ENCODE assay signal across 21 mouse cellular contexts in genomic region chr3:95071606-95072005, GRCm38 (mm10). TPM values are rescaled to one million over a fixed set of nuclear protein-coding genes. Genes with fewer than 3 reads are reported as not detected.
A peak's percentile ranks its signal among the peaks of the same experiment; 100 is the strongest.
DNase-seq lines count a peak whose midpoint lies in the region; ATAC-seq and TF ChIP-seq lines count a peak whose summit lies in the region.
"Had no signal": no experiment of that assay in that cellular context is flagged by ENCODE, and none has a peak within 500 bp of the region (broad histone marks: within the 10 kb centered on the region; RNA-seq: fewer than 3 reads in every experiment).

No protein-coding gene starts in this region.

- no peaks in the 10 kb centered on the region for H3K27me3 ChIP-seq in heart, embryonic 12.5 days (replicated peaks)
- no peaks in the 10 kb centered on the region for H3K27me3 ChIP-seq in liver, postnatal 0 days (ENCODE audit: insufficient read depth, low read length)
- H3K27me3 ChIP-seq in liver, embryonic 11.5 days (replicated peaks; ENCODE audit: control insufficient read depth, insufficient read depth, low read length), result no peaks in the 10 kb centered on the region
- no peaks in the 10 kb centered on the region for H3K27me3 ChIP-seq in stomach, postnatal 0 days (ENCODE audit: control insufficient read depth, insufficient read depth, low read length)
- H3K27me3 ChIP-seq: forebrain, embryonic 15.5 days; hindbrain, embryonic 12.5 days; kidney, embryonic 15.5 days; limb, embryonic 12.5 days; liver, embryonic 13.5 days; midbrain, embryonic 12.5 days; neural tube, embryonic 12.5 days had no signal

- peak; percentile 37 for DNase-seq in heart, adult 11 months
- DNase-seq in liver, postnatal 0 days, result no peak
- DNase-seq in liver, embryonic 11.5 days (ENCODE audit: low spot score), result no peak
- DNase-seq in thymus, postnatal 4 days, result peak; percentile 45
- no peak for DNase-seq in thymus, postnatal 36 days
- no peak for DNase-seq in stomach, postnatal 0 days (ENCODE audit: low spot score)
- no peak for DNase-seq in frontal cortex, postnatal 36 days (ENCODE audit: low spot score in 2 of 2)
- DNase-seq: adrenal gland, adult 8-10 months; cerebellum, adult 9-11 months; embryo, embryonic 11 days; heart, adult 18-20 months; liver, embryonic 13.5 days; right cerebral cortex, adult 18-20 months had no signal

- H3K27ac ChIP-seq in heart, embryonic 12.5 days (ENCODE audit: poor library complexity, severe bottlenecking), result no peak overlapping the region
- no peak overlapping the region for H3K27ac ChIP-seq in liver, postnatal 0 days (ENCODE audit: low read depth)
- H3K27ac ChIP-seq in liver, embryonic 11.5 days (ENCODE audit: low read depth, low read length), result no peak overlapping the region
- H3K27ac ChIP-seq in stomach, postnatal 0 days (replicated peaks), result no peak overlapping the region
- H3K27ac ChIP-seq: forebrain, embryonic 15.5 days; hindbrain, embryonic 12.5 days; kidney, embryonic 15.5 days; limb, embryonic 12.5 days; liver, embryonic 13.5 days; midbrain, embryonic 12.5 days; neural tube, embryonic 12.5 days had no signal

- no peak overlapping the region for H3K4me3 ChIP-seq in heart, embryonic 12.5 days
- H3K4me3 ChIP-seq in liver, postnatal 0 days (ENCODE audit: low read depth, low read length), result no peak overlapping the region
- H3K4me3 ChIP-seq in liver, embryonic 11.5 days (ENCODE audit: low read depth, low read length), result no peak overlapping the region
- no peak overlapping the region for H3K4me3 ChIP-seq in stomach, postnatal 0 days (ENCODE audit: low read depth, low read length)
- H3K4me3 ChIP-seq: forebrain, embryonic 15.5 days; hindbrain, embryonic 12.5 days; kidney, embryonic 15.5 days; limb, embryonic 12.5 days; liver, embryonic 13.5 days; midbrain, embryonic 12.5 days; neural tube, embryonic 12.5 days had no signal

- ATAC-seq in heart, embryonic 12.5 days (ENCODE audit: insufficient number of reproducible peaks, low FRiP score), result no peak
- no peak for ATAC-seq in liver, postnatal 0 days
- ATAC-seq in liver, embryonic 11.5 days (replicated peaks; ENCODE audit: low FRiP score), result no peak
- no peak for ATAC-seq in stomach, postnatal 0 days (ENCODE audit: low FRiP score, low TSS enrichment)
- ATAC-seq: forebrain, embryonic 15.5 days; inflammation-experienced regulatory T-cells, adult 6 months had no signal

- H3K4me2 ChIP-seq in heart, embryonic 12.5 days, result no peak overlapping the region
- H3K4me2 ChIP-seq in liver, postnatal 0 days (ENCODE audit: low read depth, low read length), result no peak overlapping the region
- no peak overlapping the region for H3K4me2 ChIP-seq in liver, embryonic 11.5 days
- H3K4me2 ChIP-seq in stomach, postnatal 0 days (replicated peaks; ENCODE audit: low read depth), result no peak overlapping the region
- H3K4me2 ChIP-seq: forebrain, embryonic 15.5 days; hindbrain, embryonic 12.5 days; kidney, embryonic 15.5 days; limb, embryonic 12.5 days; liver, embryonic 13.5 days; midbrain, embryonic 12.5 days; neural tube, embryonic 12.5 days had no signal

- no peak for TF ChIP-seq EP300 in liver, postnatal 0 days (IDR thresholded peaks at IDR 0.05; ENCODE audit: low read depth)
- no peak for TF ChIP-seq EP300 in stomach, postnatal 0 days (optimal IDR thresholded peaks at IDR 0.05)

- H3K9ac ChIP-seq in heart, embryonic 12.5 days, result no peak overlapping the region
- H3K9ac ChIP-seq in liver, postnatal 0 days (replicated peaks), result no peak overlapping the region
- H3K9ac ChIP-seq in liver, embryonic 11.5 days (ENCODE audit: low read depth, low read length), result no peak overlapping the region
- no peak overlapping the region for H3K9ac ChIP-seq in stomach, postnatal 0 days (ENCODE audit: low read length)
- H3K9ac ChIP-seq: forebrain, embryonic 15.5 days; hindbrain, embryonic 12.5 days; kidney, embryonic 15.5 days; limb, embryonic 12.5 days; liver, embryonic 13.5 days; midbrain, embryonic 12.5 days; neural tube, embryonic 12.5 days had no signal

- TF ChIP-seq CTCF in liver, postnatal 0 days (IDR thresholded peaks at IDR 0.05; ENCODE audit: low read depth), result peak; percentile 15; the same call in 1 of the 2 replicates
- TF ChIP-seq CTCF in stomach, postnatal 0 days (IDR thresholded peaks at IDR 0.05; ENCODE audit: low read depth), result peak; percentile 40

- peaks cover 85% of the 10 kb centered on the region for H3K36me3 ChIP-seq in heart, embryonic 12.5 days
- H3K36me3 ChIP-seq in liver, postnatal 0 days (replicated peaks; ENCODE audit: insufficient read depth, low read length), result peaks cover 73% of the 10 kb centered on the region
- H3K36me3 ChIP-seq in liver, embryonic 11.5 days (ENCODE audit: control insufficient read depth, insufficient read depth, low read length), result peaks cover 53% of the 10 kb centered on the region
- peaks cover 28% of the 10 kb centered on the region for H3K36me3 ChIP-seq in stomach, postnatal 0 days (ENCODE audit: control insufficient read depth, insufficient read depth, low read length)

- WGBS in heart, embryonic 12.5 days, result 88% methylated on average over 2 of the region's 2 CpGs
- 91% methylated on average over 2 of the region's 2 CpGs for WGBS in liver, postnatal 0 days (ENCODE audit: insufficient replicate concordance)
- 91% methylated on average over 2 of the region's 2 CpGs for WGBS in liver, embryonic 11.5 days
- 90% methylated on average over 2 of the region's 2 CpGs for WGBS in stomach, postnatal 0 days

- 0 out of 2 replicates have a peak, but pooled peaks cover 3% of the 10 kb centered on the region for H3K4me1 ChIP-seq in heart, embryonic 12.5 days (replicated peaks)
- no peaks in the 10 kb centered on the region for H3K4me1 ChIP-seq in liver, postnatal 0 days (ENCODE audit: insufficient read depth)
- H3K4me1 ChIP-seq in liver, embryonic 11.5 days (replicated peaks; ENCODE audit: control insufficient read depth, insufficient read depth, low read length), result no peaks in the 10 kb centered on the region
- no peaks in the 10 kb centered on the region for H3K4me1 ChIP-seq in stomach, postnatal 0 days (replicated peaks; ENCODE audit: control insufficient read depth, insufficient read depth)
- H3K4me1 ChIP-seq: forebrain, embryonic 15.5 days; hindbrain, embryonic 12.5 days; kidney, embryonic 15.5 days; limb, embryonic 12.5 days; liver, embryonic 13.5 days; midbrain, embryonic 12.5 days; neural tube, embryonic 12.5 days had no signal

- no peaks in the 10 kb centered on the region for H3K9me3 ChIP-seq in heart, embryonic 12.5 days (replicated peaks)
- H3K9me3 ChIP-seq in liver, postnatal 0 days (ENCODE audit: low read length), result no peaks in the 10 kb centered on the region
- H3K9me3 ChIP-seq in liver, embryonic 11.5 days (ENCODE audit: control insufficient read depth, low read length), result no peaks in the 10 kb centered on the region
- no peaks in the 10 kb centered on the region for H3K9me3 ChIP-seq in stomach, postnatal 0 days (ENCODE audit: control insufficient read depth, low read length)
- H3K9me3 ChIP-seq: forebrain, embryonic 15.5 days; hindbrain, embryonic 12.5 days; kidney, embryonic 15.5 days; limb, embryonic 12.5 days; liver, embryonic 13.5 days; midbrain, embryonic 12.5 days; neural tube, embryonic 12.5 days had no signal

RNA-seq across cellular contexts. Expression of gene Psmd4, which starts 29.2 kb away (rescaled TPM):
- polyA plus RNA-seq in heart, embryonic 12.5 days (2016; fragmentation: Nextera tagmentation; extraction: Ambion mirVana), result 199 and 214 TPM in 2 replicates
- 142 and 143 TPM in 2 replicates for polyA plus RNA-seq in liver, postnatal 0 days (2015; fragmentation: Nextera tagmentation; extraction: Ambion mirVana)
- 290 and 304 TPM in 2 replicates for polyA plus RNA-seq in liver, embryonic 11.5 days (2014; fragmentation: Nextera tagmentation; extraction: Ambion mirVana)
- polyA plus RNA-seq in stomach, postnatal 0 days (2015; fragmentation: Nextera tagmentation; extraction: Ambion mirVana), result 171 and 175 TPM in 2 replicates

RNA-seq across cellular contexts. Expression of gene Pip5k1a, which starts 35.1 kb away (rescaled TPM):
- polyA plus RNA-seq in heart, embryonic 12.5 days (2016; fragmentation: Nextera tagmentation; extraction: Ambion mirVana), result 18.2 and 18.5 TPM in 2 replicates
- 6.4 and 7.1 TPM in 2 replicates for polyA plus RNA-seq in liver, postnatal 0 days (2015; fragmentation: Nextera tagmentation; extraction: Ambion mirVana)
- 10.9 and 12.8 TPM in 2 replicates for polyA plus RNA-seq in liver, embryonic 11.5 days (2014; fragmentation: Nextera tagmentation; extraction: Ambion mirVana)
- 15.7 and 17.8 TPM in 2 replicates for polyA plus RNA-seq in stomach, postnatal 0 days (2015; fragmentation: Nextera tagmentation; extraction: Ambion mirVana)

RNA-seq across cellular contexts. Expression of gene Vps72, which starts 39.2 kb away (rescaled TPM):
- polyA plus RNA-seq in heart, embryonic 12.5 days (2016; fragmentation: Nextera tagmentation; extraction: Ambion mirVana), result 96.7 and 103 TPM in 2 replicates
- polyA plus RNA-seq in liver, postnatal 0 days (2015; fragmentation: Nextera tagmentation; extraction: Ambion mirVana), result 27.4 and 27.9 TPM in 2 replicates
- 109 and 111 TPM in 2 replicates for polyA plus RNA-seq in liver, embryonic 11.5 days (2014; fragmentation: Nextera tagmentation; extraction: Ambion mirVana)
- 60.8 and 65.9 TPM in 2 replicates for polyA plus RNA-seq in stomach, postnatal 0 days (2015; fragmentation: Nextera tagmentation; extraction: Ambion mirVana)

RNA-seq across cellular contexts. Expression of gene Tmod4, which starts 52.7 kb away (rescaled TPM):
- polyA plus RNA-seq in heart, embryonic 12.5 days (2016; fragmentation: Nextera tagmentation; extraction: Ambion mirVana), result 0.59 and 0.69 TPM in 2 replicates
- polyA plus RNA-seq in liver, postnatal 0 days (2015; fragmentation: Nextera tagmentation; extraction: Ambion mirVana), result 0.19 and 1.5 TPM in 2 replicates
- polyA plus RNA-seq in liver, embryonic 11.5 days (2014; fragmentation: Nextera tagmentation; extraction: Ambion mirVana), result 1.1 TPM in 2 replicates
- polyA plus RNA-seq in stomach, postnatal 0 days (2015; fragmentation: Nextera tagmentation; extraction: Ambion mirVana), result 0.70 and 1.0 TPM in 2 replicates

RNA-seq across cellular contexts. Expression of gene Zfp687, which starts 56.4 kb away (rescaled TPM):
- 23.2 and 25.6 TPM in 2 replicates for polyA plus RNA-seq in heart, embryonic 12.5 days (2016; fragmentation: Nextera tagmentation; extraction: Ambion mirVana)
- polyA plus RNA-seq in liver, postnatal 0 days (2015; fragmentation: Nextera tagmentation; extraction: Ambion mirVana), result 3.7 and 5.3 TPM in 2 replicates
- 20.2 and 23.7 TPM in 2 replicates for polyA plus RNA-seq in liver, embryonic 11.5 days (2014; fragmentation: Nextera tagmentation; extraction: Ambion mirVana)
- 8.2 and 10.0 TPM in 2 replicates for polyA plus RNA-seq in stomach, postnatal 0 days (2015; fragmentation: Nextera tagmentation; extraction: Ambion mirVana)

Comparison
In these comparisons a context has a peak if more than half of its experiments do, and no peak if none do; other contexts are left out.
1. DNase-seq: peak in heart, adult 11 months (single experiment) and thymus, postnatal 4 days (single experiment); none in liver, postnatal 0 days (single experiment), liver, embryonic 11.5 days (single experiment), thymus, postnatal 36 days (0 of 2), stomach, postnatal 0 days (single experiment) and frontal cortex, postnatal 36 days (0 of 2).